Mouse (Mus musculus) cerebellum, postnatal 36 days (tissue): ENCODE data around the gene Zfp91.
A peak's percentile ranks its signal among the peaks of the same experiment; 100 is the strongest.
"Not testable (repeated sequence)": the region's sequence is repeated elsewhere in the genome, so short reads cannot be mapped to it uniquely, and the experiment has no call there.

Experiments used
- DNase-seq, 2 experiments: peaks; one replicate each; pipeline ENCODE4 v3.0.0; 2021 to 2022; ENCODE audit warnings: mixed read lengths in 2 of 2

Zfp91 gene

DNA sequence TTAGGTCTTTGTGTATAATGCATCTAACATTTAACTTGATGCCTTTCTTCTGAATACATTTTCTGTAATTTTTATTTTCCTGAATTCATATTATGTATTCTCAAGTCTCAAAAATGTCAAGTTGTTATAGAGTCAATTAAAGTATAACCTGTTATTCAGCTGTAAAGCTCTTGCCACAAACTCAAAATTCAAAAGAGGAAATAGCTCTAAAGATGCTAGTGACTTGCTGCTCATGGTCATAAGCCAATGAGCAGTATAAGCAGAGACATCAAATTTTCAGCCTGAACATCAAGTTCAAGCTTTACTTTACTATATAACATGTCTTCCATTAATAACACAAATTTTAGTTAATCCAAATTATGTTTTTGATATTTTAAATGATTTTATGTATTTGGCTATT is 3.6 kb downstream of the Zfp91 start:
- DNase-seq: no peak

DNA sequence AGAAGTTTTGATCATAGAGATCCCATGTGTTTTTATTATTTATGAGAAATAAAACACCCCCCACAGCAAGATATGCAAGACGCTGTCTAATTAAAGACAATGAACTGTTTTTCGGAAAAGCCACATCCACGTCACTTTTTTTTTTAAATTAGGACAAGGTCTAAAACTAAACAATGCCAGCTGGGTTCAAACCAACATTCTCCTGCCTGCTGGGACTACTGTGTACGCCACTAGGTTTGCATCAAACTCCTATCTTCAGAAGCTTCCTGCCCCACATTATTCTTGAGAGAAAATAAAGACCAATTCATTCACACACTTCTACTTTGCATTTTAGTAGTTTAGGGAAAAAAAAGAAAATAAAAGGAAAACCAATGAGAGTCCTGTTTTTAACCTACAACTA is 8.2 kb downstream of the Zfp91 start:
- no peak for DNase-seq

- DNase-seq: no peak
Measured at GRCm38 (mm10) chr19:12786803-12787395, 9.0 kb downstream of the Zfp91 start.

DNA sequence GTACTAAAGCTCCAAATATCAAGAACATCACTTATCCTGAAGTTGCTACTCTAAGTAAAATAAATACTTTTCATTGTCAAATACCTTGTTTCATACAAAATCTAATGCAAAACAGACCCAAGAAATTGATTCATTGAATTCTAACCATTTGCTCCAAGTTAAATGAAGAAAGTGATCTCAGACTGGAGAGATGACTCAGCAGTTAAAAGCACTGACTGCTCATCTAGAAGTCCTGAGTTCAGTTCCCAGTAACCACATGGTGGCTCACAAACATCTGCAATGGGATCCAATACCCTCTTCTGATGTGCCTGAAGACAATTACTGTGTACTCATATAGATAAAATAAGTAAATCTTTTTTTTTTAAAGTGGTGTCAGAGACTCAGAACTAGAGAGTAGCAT is 15.5 kb downstream of the Zfp91 start:
- no peak for DNase-seq

DNA sequence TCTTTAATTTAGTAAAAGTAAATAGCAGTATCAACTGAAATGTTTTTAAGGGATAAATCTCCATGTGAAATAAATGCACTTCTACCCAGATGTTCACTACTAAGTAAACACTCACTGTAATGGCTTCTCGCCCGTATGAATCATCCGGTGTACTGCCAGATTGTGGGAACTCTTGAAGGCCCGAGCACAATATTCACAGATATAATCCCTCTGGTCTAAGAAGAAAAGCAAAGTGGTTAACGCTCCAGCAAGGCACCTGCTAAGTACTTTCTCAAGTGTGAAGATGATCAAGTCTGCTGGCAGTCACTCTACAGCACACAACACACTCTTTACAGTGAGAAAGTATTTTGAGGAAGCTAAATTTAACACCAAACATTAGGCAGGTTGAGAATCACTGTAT is 25.0 kb downstream of the Zfp91 start:
- no peak for DNase-seq

DNA sequence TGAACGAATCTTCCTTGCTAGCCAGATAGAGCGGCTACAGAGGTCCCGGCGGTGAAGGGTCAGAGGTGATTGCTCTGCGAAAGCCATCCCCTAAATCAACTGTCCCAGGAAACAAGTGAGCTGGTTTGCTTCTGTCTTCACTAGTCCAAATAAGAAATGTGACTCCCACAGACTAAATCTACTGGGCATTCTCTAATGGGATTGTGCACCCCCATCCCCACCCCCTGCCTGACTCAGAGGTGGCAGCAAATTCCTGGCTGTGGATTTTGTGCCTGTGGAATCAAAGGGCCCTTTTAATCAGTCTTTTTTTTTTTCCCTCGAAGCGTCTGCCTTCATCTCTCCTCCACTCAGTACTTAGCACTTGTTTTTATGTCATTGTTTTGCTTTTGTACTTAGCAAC is 30.6 kb downstream of the Zfp91 start, which contains the start of gene Cntf:
Gene Cntf, minus strand, starts transcription at position 325 of the 400 bp plus-strand sequence.
- no peak for DNase-seq

- no peak for DNase-seq
Measured at GRCm38 (mm10) chr19:12762212-12763130, 33.5 kb downstream of the Zfp91 start.

DNA sequence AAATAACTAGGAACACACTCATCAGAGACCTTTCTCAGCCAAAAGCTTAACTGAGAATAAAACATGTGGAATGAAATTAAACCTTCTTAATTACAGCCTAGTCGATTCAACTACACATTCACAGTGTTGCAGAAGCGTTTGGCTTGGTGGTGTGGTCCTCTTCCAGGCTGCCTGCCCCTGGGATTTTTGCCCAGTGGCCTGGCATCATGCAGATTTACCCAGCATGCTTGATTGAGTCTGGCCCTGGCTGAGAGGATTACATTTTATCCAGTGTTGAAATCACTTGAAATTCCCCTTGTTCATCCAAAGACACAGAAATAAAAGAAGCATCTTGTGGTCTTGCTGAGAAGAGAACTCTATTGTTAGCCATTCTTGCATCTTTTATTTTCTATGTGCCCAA is 36.3 kb downstream of the Zfp91 start:
- peak; percentile 82 for DNase-seq

- no peak for DNase-seq
Measured at GRCm38 (mm10) chr19:12758936-12759478, 36.9 kb downstream of the Zfp91 start.

DNA sequence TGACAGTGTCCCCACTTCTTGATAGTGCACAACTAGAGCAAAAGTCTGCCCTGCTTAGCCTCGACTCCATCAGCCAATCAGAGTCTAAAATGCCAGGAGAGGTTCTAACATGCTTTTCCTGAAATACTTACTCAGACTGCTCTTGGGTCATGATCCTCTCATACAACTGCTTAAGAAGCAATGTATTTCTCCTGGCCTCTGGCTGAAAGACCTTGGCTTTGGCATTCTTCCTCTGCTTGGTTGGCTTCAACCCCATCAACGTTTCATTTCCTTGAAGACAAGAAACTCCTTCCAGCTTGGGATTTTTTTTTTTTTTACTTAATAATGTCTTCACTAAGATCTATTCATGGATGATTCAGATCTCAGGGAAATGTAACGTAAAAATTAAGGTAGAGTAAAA is 39.6 kb downstream of the Zfp91 start:
- DNase-seq: no peak

- no peak for DNase-seq
Measured at GRCm38 (mm10) chr19:12731950-12732349, 64.0 kb downstream of the Zfp91 start.

DNA sequence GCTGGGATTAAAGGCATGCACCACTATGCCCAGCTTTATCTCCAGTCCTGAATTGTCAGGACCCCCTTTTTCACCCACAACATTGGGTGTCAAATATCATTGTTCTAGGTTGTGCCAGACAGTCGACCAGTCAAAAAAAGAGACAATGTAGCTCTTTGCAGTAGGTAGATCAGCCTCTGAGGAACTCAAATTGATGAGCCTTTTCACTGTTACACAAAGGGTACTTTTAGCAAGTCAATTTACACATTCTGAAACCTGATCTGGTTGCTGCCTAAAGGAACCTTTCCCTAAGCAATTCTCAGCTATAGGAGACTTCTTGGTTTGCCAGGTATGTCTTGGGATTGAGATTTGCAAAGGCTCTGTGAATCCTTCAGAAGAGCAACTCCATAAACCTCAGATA is 64.9 kb downstream of the Zfp91 start:
- no peak for DNase-seq

DNA sequence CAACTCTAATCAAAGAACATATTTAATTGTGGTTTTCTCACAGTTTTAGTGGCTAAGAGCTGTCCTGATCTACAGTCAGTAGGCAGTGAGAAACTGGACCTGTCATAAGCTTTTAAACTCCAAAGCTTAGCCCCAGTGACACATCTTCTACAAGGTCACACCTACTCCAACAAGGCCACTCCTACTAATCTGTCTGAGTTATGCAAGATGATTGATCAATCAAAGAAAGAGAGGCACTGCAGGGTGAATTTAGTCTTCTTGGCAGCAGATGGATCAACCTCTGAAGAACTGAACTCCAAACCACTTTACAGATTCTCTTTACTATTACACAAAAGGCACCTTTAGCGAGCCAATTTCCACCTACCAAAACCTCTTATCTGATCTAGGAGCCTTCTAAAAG is 70.1 kb downstream of the Zfp91 start:
- no peak for DNase-seq

GRCm38 (mm10) chr19:12722308-12722707 is 73.6 kb downstream of the Zfp91 start:
- peak; percentile 34 to 43 for DNase-seq

GRCm38 (mm10) chr19:12721596-12721995 is 74.3 kb downstream of the Zfp91 start:
- not testable (repeated sequence) for DNase-seq

GRCm38 (mm10) chr19:12720919-12721318 is 75.0 kb downstream of the Zfp91 start:
- not testable (repeated sequence) for DNase-seq

DNA sequence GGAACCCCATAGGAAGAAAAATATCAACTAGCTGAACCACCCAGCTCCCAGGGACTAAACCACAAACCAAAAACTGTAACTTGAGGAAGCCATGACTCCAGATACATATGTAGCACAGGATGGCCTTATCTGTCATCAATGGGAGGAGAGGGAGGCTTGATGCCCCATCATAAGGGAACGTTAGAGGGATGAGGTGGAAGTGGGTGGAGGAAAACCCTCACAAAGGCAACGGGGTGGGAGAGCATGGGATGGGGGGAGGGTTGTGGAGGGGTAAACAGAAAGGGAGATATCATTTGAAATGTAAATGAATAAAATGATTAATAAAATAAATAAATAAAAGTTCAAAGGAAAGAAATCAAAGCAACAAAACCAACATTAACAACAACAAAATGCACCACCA is 75.5 kb downstream of the Zfp91 start:
- DNase-seq: no peak

DNA sequence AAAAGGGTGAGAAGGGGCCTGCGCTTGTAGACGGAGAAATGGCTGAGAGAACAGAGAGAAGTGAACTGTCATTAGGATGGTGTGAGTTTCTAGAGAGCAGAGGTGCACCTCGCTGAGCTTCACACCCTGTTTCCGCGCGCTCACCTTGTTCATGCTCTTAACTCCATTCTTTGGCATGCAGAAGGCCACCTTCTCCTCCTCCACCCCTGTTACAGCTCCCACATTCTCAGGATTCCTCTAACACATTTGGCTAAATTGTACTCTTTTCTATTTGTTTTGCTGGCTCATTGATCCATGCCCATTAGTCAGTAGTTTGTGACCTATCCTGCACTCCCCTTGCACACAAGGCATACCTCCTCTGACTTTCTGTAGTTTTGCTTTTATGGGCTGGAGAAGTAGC is 76.7 kb downstream of the Zfp91 start:
- DNase-seq: no peak
